Mouse (Mus musculus) cerebellum, adult 2 months (tissue): ENCODE measurements around the gene Lemd2.

ENCODE experiments used
- CTCF ChIP-seq: fragments of 200-500 bp; IDR thresholded peaks from 2 replicates; pipeline ENCODE4 v1.5.1; 2011; ENCODE audit warnings: low read depth, mild to moderate bottlenecking, control low read depth, low read length, moderate library complexity, borderline replicate concordance; ENCODE audit not compliant: insufficient read depth
- POLR2A ChIP-seq: fragments of 200-500 bp; IDR thresholded peaks from 2 replicates; pipeline ENCODE4 v1.6.1; 2011; ENCODE audit warnings: low read length, control low read depth, borderline replicate concordance; ENCODE audit not compliant: insufficient read depth

DNA sequence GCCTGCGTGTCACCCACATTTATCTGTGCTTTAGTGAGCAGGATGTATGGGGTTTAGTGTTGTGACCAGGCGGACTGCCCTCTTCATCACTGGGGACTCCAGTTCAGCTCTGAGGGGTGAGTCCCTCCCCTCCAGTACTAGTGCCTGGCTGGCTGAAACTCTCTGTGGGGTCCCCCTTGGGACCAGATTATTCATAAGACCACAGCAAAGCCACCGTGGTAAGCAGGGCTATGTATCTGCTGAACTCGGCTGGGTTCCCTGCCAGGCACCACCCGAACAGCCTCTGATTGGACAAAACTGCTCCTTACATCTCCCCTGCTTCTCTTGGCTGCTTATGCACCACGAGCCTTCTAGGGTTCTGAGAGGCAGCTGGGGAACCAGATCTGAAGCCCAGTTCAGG, 14.6 kb upstream of the Lemd2 start:
- no peak for TF ChIP-seq CTCF
- no peak for TF ChIP-seq POLR2A
